Mouse (Mus musculus) bone marrow macrophage, adult 2 months (primary cell): ENCODE results near the gene Nacc1. TPM values are rescaled to one million over a fixed set of nuclear protein-coding genes. Genes with fewer than 3 reads are reported as not detected.

Experiments used
- H3K27ac ChIP-seq: 2 replicates; pipeline ENCODE4 v1.5.1; 2012; ENCODE audit warnings: low read depth, low read length; ENCODE audit not compliant: insufficient read depth
- H3K4me1 ChIP-seq: 2 replicates; pipeline ENCODE4 v1.6.1; 2012; ENCODE audit warnings: low read length; ENCODE audit not compliant: control insufficient read depth, insufficient read depth
- H3K4me3 ChIP-seq: 2 replicates; pipeline ENCODE4 v1.5.1; 2012; ENCODE audit warnings: mild to moderate bottlenecking, low read length, moderate library complexity; ENCODE audit not compliant: insufficient read depth
- CTCF ChIP-seq: IDR thresholded peaks from 2 replicates; pipeline ENCODE4 v1.5.1; 2012; ENCODE audit warnings: low read depth, mild to moderate bottlenecking, low read length, moderate library complexity
- POLR2A ChIP-seq: IDR thresholded peaks from 2 replicates; pipeline ENCODE4 v1.6.1; 2012; ENCODE audit warnings: mild to moderate bottlenecking, low read depth, low read length, borderline replicate concordance
- polyA plus RNA-seq: library from polyadenylated mRNA; stranded (reverse); fragments of >200 nt; gene quantifications from 2 replicates; pipeline ENCODE4 v1.2.4, GENCODE M21; 2012; ENCODE audit not compliant: missing spikeins, insufficient read depth, insufficient read length

Nacc1 gene
- polyA plus RNA-seq, 1 experiment, result 35.2 TPM

DNA sequence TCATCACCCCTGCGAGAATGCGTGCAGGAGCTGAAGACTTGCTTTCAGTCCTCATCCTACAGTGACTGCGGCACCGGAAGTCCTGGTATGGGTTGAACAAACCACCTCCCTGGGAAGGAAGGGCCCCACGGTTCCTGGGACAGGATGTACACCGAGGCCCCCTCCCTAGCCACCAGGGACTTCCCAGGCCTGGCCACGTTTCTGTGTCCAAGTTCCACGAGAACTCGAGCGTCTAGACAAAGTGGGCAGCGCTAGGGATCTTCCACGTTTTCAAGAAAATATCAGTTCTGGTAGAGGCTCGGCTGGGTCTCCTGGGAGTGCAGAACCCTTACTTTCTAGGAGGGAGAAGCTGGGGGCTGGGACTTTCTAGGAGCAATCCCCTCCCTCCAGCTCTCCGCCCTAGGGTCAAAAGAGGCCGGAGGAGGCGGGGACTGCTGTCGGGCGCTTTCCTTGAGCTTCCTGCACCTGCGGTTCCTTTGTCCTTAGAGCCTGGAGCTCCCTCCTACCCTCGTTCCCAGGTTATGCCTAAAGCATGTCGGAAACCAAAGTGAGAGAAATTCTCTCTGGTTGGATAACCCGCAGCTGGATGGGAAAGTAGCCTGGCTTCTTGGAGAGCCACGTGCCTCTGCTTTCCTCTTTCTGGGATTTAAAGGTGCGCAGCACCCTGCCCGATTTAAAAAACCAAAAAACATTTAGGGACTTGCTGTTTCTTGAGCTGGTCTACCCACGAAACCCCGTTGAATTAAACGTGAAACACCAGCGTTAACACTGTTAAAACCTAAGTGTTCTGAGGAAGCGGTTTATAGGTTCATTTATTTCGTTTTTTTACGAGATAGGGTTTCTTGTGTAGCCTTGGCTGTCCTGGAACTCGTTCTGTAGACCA lies 27.5 kb downstream of the Nacc1 start:
- no peak for TF ChIP-seq CTCF
- no peak for TF ChIP-seq POLR2A
- peak overlapping the region; percentile 87 for H3K4me3 ChIP-seq
- H3K4me1 ChIP-seq, result peaks cover 24% of the 10 kb centered on the region
- peak overlapping the region; percentile 79 for H3K27ac ChIP-seq

DNA sequence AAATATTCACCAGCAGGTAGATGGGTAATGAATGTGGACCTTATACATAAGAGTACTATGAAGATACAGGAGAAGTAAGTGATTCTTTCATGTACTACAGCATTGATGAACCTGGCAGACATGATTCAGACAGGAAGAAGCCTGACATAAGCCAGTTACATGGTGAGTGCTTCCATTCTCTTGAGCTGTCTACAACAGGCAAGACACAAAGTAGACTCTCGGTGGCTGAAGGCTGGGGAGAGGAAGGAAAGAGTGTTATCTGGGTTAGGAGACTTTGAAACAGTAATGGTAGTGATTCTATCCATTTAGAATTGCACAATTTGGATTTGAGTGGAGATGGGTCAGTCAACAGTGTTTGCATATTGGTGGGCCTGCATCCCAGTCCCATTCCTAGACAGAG lies 28.7 kb downstream of the Nacc1 start:
- H3K27ac ChIP-seq, result no peak overlapping the region
- peaks cover 24% of the 10 kb centered on the region for H3K4me1 ChIP-seq
- no peak overlapping the region for H3K4me3 ChIP-seq
- TF ChIP-seq CTCF (no peak), POLR2A (no peak)

DNA sequence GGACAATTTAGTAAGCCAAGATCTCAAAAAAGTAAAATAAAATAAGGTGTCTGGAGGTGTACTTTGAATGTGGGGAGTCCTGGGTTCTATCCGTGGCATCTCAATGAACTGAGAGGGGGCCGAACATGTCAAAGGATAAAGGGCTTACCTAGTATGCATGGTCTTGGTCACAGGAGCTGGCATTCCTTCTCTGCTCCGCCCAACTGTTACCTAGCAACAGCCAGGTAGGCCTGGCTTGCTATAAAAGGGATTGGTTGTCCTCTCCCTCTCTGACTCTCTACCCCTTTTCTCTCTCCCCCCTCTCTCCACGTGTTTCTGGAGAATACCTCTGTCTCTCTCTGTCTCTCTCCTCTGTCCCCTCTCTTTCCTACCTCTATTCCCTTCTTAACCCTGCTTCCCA lies 30.0 kb downstream of the Nacc1 start:
- no peak overlapping the region for H3K27ac ChIP-seq
- TF ChIP-seq CTCF (no peak), POLR2A (no peak)

DNA sequence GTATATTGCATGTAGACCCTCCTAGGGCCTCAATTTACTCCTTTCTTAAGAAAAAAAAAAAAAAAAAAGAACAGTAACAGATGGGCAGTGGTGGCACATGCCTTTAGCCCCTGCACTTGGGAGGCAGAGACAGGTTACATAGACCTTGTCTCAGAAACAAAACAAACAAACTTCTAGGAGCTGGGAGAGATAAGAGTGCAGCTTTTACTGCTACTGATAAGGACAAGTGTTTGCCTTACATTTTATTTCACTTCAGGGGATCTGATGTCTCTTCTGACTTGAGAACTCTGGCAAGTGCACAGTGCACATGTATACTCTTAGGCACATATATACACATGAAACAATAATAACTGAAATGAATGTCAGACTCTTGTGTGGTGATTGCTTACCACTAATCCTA lies 30.5 kb downstream of the Nacc1 start:
- Histone ChIP-seq H3K27ac (no peak overlapping the region), H3K4me3 (peak overlapping the region; percentile 46; the same call in 1 of the 2 replicates), H3K4me1 (peaks cover 19% of the 10 kb centered on the region)
- TF ChIP-seq POLR2A, result no peak
- TF ChIP-seq CTCF, result no peak

More for the DNA sequence above, 30.0 kb downstream of the Nacc1 start:
- H3K4me1 ChIP-seq, result peaks cover 19% of the 10 kb centered on the region
- H3K4me3 ChIP-seq, result no peak overlapping the region

DNA sequence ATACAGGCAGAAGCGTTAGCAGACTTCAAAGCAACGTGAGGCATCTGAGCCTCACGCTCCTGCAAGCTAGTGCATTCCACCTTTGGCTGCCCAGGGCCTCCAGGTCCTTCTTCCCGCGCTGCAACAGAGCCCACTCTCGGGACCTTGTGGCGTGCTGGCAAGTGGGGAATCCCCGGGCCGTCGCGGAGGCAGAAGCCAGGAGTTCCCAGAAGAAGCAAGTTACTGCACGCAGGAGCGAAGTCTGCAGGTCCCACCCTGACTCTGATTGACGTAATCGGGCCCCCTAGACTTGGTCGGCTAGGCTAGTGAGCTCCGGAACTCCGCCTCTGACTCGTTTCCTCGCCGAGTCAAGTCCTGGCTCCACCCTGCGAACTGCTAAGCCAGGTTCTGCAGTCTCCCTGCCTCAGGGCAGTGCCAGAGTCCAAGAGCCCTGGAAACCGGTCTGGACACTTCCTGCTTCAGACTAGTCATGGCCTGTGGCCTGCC lies 31.0 kb downstream of the Nacc1 start:
- peak overlapping the region; percentile 46 for H3K4me3 ChIP-seq
- peaks cover 19% of the 10 kb centered on the region for H3K4me1 ChIP-seq
- TF ChIP-seq CTCF (no peak), POLR2A (no peak)
- peak overlapping the region; percentile 22 for H3K27ac ChIP-seq

DNA sequence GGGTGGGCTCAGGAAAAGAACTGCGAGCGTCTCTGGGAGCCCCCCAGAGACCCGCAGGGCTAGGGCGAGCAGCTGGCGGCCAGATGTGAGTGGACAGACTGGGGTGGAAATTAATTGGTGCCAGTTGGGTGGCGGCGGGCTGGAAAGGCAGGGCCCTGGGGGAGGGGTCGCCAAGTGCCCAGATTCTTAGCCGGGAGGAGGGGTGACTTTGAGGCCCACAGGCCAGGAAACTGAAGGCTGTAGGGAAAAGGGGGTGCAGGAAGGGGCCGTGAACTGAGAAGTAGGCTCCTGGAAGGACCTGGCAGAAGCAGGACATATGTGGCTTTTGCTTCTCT lies 31.5 kb downstream of the Nacc1 start:
- Histone ChIP-seq H3K4me1 (peaks cover 19% of the 10 kb centered on the region), H3K4me3 (peak overlapping the region; percentile 46; the same call in 1 of the 2 replicates), H3K27ac (0 out of 2 replicates have a peak overlapping the region, but pooled peaks have one; percentile 22)
- TF ChIP-seq CTCF (no peak), POLR2A (no peak)

DNA sequence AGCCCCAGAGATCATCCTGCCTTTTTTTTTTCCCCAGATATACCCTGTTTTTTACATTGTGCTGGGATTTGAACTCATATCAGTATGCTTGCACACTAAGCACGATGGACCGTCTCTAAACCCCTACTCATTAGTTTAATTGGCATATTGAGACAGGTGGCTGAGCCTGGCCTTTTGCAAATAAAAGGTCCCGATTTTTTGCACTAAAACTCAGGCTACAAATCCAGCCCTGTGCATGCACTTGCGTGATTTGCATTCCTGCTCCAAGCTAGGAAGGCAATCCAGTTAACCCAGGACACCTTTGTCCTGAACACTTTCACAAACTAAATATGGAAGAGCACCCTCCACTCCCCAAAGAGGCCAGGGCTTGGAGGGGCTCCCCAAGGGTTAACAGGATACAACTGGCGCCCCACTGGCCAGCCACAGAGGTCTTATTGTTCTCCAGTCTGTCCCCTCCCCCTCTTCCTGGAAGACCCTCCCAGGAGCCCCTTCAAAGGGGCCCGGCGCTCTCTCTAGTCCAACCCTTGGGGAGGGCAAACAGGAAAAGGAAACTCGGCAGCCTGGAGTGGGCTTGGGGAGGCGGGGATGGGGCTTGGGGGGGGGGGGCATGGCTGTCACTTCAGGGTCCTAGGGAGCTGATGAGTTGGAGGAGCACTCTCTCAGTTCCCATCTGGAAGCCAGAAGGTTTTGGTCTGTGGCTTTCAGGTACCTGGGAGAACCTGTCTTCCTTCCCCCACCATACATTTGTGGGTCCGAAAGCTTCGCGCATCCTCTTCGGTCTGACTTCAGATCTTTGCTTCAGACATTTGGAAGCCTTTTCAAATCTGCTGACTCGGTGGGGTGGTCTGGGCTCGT lies 32.1 kb downstream of the Nacc1 start:
- TF ChIP-seq CTCF, result no peak
- no peak for TF ChIP-seq POLR2A
- H3K4me3 ChIP-seq, result no peak overlapping the region
- H3K4me1 ChIP-seq, result peaks cover 19% of the 10 kb centered on the region
- H3K27ac ChIP-seq, result no peak overlapping the region

DNA sequence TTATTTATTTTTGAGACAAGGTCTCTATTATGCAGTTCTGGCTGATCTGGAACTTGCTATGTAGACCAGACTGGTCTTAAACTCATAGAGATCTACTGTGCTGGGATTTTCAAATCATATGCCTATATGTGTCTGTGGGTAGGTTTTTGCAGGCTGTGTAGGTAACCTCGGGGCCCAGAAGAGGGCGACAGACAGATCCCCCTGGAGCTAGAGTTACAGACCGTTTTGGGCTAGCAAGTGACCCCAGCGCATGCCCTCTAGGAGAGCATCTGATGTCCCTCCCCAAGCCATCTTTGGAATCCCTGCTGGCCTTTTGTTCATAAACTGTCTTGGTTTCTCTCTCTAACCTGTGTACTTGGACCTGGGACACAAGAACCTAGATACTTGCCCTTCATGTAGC lies 33.1 kb downstream of the Nacc1 start:
- Histone ChIP-seq H3K27ac (no peak overlapping the region), H3K4me3 (no peak overlapping the region), H3K4me1 (peaks cover 17% of the 10 kb centered on the region)
- no peak for TF ChIP-seq CTCF
- TF ChIP-seq POLR2A, result no peak

DNA sequence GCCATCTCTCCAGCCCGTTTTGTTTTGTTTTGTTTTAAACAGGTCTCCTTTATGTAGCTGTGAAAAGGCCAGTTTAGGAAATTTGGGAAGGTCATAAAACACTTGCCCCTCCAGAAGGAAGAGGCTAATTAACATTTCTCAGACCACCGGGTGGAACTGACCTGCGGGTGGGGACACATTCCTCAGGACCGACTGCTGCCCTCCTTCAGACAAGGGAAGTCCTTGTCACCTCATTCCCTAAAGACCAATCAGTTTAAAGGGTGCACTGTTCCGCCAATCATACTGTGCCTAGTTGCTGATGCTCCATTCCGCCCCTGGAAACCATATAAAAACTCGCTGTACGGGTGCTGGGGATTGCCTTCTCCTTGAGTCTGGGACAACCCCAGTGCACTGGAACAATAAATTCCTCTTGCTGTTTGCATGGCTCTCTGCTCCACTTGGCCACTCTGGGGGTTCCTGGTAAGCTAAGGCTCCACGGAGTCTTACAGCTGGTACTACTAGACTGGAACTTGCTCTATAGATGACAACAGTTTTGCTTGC lies 34.5 kb downstream of the Nacc1 start:
- H3K4me3 ChIP-seq, result no peak overlapping the region
- no peak for TF ChIP-seq CTCF
- no peak for TF ChIP-seq POLR2A
- peaks cover 15% of the 10 kb centered on the region for H3K4me1 ChIP-seq
- no peak overlapping the region for H3K27ac ChIP-seq
